Mouse (Mus musculus) brain, adult 2 months (tissue): ENCODE measurements around the gene Slc25a47.

Experiments
- DNase-seq: peaks from one replicate; pipeline ENCODE4 v3.0.0; 2011; ENCODE audit warnings: low read depth, low spot score

The Slc25a47 gene

DNA sequence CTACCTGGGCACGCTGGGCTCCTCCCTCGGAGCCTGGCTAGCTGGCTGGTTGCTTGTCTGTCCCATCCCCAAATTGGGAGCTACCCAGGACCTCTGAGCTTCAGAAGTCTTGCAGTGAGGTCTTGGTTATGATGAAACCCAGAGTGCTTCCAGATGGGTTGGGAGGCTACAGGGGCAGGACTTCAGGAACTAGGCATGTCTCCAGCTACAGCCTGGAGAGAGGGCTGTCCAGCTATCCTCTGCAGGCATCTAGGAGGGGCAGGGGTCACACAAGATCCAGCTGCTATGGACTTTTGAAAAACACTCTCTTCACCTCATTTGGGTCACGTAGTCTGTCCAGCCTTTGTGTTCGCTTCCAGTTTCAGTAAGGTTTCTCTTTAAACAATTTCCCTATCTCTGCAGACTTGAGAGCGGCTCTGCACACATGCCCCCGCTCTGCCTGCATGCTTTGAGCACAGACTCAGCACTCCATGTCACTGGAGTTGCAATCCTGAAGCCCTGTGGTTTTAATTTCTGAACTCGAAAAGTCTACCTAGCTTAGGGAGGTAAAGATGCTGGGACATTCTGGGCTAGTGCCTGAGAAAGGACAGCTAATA is 21.8 kb downstream of the Slc25a47 start:
- DNase-seq: no peak

DNA sequence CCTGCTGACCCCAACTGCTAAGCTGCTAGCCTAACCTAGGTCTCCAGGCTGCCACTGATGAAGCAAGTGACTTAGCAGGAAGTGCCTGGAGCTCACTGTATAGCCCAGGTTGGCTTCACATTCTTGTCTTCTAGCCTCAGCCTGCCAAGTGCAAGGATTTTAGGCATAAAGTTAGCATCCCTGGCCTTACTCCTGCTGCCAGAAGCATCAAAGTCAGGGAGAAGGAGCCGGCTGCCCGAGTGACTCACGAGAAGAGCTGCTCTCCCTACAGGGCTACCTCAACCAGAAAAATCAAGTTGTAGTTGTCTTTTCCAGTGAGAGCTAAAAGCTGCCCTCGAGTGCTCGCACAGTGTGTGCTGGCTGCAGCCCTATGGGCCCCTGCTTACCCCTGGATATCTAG is 22.6 kb downstream of the Slc25a47 start:
- DNase-seq: no peak

DNA sequence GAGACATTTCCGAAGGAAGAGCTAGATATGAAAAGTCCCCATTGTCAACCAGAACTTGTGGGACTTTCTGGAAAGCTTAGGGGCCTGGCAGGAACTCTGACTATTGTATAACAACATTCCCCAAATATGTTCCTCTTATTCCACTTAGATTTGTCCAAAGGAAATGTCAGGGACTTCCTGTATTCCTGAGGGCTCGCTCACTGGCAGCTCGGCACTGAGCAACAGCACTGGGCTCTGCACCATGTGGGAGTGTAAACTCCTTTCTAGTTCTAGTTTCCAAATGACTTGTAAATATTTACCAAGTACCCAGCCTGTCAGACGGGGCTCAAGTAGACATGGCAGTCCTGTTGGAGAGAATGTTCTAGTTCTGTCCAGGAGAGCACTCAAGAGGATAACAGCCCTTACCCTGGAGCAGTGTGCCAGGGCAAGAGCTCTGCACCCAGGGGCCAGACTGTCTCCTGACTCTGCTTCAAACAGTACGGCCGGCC is 29.2 kb downstream of the Slc25a47 start:
- DNase-seq: no peak

DNA sequence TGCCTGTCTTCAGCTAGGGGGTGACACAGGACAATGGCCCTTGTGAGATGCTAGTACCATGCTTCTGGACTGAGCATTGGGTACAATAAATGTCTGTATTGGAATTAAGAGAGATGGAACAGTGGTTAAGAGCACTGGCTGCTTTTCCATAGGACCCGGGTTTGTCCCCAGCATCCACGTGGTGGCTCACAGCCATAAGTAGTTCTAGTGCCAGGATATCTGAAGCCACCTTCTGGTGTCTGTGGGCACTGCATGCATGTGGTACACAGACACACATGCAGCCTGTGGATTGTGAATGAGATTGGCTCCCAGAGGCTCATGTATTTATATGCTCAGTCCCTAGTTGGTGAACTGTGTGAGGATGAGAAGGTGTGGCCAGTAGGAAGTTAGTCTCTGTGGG is 33.7 kb downstream of the Slc25a47 start:
- DNase-seq: peak; percentile 24

DNA sequence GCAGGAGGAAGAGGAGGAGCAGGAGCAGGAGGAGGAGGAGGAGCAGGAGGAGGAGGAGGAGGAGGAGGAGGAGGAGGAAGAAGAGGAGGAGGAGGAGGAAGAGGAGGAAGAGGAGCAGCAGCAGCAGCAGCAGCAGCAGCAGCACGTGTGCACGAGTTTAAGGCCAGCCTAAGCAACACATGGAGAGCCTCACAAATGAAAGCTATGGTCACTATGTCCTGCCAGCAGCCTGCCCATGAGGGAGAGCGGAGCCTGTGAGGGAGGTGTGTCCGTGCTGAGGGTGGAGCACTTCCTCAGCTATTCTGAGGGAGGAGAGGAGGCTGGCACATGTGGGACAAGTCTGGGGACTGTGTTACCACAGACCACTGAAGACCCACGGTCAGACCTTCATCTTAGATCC is 37.3 kb downstream of the Slc25a47 start:
- no peak for DNase-seq

DNA sequence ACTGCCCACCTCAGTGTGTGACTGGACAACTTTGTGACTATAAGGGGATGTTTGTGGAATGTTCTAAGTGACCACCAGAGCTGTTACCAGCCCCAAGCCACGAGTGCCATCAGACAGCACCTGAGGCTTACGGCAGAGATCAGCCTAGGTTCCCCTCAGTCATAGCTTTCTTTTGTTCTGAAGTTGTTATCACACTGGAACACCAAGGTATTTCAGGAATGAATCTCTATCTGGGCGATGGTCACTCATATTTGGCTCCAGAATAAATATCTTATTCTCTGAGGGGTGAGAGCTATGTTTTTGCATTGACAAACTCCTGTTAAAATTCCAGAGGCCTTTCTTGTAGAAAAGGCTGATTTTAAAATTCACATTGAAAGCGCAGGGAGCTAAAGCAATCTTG is 43.3 kb downstream of the Slc25a47 start:
- DNase-seq: no peak

DNA sequence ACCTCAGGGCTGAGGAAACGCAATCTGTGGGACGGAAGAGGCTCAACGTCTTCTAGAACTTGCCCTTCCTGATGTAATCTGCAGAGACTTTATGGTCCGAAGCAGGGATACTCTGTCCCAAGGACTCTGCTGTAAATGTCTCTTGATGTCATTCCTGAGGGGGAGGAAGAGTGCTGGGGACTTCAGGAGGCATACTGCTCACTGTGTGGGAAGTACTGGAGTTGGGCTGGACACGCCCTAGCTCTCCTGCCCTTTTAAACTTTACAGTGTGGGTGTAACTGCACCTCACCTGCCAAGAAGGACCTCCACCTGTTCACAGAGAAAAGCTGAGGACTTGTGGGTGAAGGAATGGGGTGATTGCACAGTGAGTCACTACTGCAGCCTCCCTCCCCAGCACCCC is 44.8 kb downstream of the Slc25a47 start:
- no peak for DNase-seq

DNA sequence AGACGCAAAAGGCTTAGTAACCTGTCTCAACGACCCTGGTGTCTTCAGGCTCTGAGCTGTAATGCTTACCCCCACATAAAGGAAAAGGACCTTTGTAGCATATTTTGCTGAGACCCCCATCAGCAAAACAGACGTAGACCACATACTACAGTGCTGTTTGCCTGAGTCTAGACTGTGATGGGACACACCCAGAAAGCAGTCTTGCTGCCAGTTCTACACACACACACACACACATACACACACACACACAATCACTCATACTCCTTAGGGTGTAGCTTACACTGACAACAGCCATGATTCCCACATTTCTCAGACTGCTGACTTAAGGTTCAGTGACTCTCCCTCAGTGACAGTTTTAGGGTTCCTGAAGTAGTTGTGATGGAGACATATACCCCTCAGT is 45.3 kb downstream of the Slc25a47 start:
- DNase-seq: no peak

DNA sequence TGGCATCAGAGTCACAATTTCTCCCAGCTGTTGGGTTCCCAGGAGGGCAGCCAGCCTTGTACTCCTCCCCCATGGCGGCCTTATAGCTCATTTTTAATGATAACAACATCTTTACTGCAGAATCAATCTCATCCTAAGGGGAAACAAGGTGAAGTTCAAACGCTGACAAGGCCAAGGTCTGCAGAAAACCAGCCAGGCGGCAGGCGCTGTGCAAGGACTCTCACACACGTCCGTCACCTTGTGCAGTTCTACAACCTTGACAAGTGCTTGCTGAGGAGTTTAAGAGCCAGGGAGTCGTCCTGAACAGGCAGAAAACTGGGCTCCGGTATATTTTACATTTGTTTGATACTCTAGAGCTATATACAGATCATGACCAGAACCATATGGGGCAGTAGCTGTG is 46.9 kb downstream of the Slc25a47 start:
- DNase-seq: no peak

DNA sequence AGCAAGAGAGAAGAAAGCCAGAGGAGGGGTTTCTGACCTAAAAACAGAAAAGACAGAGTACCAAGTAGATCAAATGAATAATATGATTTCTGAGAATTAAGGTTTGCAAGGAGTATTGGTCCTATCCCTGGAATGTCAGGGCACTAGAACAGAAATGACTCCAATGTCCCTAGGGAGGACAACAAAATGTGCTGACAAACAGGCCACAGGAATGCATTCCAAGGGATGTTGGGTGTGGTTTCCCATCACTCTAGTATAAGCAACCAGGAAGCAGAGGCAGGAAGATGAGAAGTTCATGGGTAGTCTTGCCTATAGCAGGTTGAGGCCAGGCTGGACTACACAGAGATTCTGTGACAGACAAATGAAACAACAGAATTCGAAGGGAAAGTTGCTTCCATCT is 50.1 kb downstream of the Slc25a47 start:
- no peak for DNase-seq

DNA sequence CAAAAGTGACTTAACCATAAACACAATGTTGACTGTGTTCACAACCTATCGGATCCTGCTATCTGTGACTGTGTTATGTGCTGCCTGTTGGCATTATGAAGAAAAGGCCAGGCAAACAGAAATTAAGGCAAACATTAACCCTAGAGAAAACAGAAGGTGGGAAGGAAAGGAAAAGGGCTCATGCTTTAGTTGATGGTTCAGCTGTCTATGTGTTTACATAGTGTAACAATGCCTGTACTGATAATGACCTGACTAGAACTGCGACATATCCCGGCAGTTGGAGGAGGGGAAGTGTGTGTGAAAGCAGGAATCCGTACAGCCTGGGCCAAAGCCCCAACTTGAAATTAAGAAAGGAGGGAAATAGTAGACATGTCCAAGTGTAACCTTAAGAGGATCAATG is 51.2 kb downstream of the Slc25a47 start:
- DNase-seq: no peak

DNA sequence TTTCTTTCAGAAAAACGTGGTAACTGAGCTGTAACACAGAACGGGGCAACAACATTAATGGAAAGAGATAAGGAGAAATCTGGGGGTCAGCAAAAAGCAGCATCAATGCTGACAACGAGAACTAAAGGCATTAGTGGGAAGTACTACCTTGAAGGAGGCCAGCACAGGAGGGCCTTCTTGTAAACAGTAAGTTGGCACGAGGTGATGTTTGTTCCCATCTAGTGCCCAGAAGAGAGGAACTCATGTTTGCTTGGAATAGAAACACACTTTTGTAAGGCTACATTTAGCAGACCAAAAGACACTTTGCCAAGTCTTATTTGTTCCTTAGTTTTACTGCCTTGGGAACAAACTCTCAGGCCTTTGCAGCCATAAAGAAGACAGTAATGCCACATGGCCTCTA is 52.8 kb downstream of the Slc25a47 start:
- no peak for DNase-seq

DNA sequence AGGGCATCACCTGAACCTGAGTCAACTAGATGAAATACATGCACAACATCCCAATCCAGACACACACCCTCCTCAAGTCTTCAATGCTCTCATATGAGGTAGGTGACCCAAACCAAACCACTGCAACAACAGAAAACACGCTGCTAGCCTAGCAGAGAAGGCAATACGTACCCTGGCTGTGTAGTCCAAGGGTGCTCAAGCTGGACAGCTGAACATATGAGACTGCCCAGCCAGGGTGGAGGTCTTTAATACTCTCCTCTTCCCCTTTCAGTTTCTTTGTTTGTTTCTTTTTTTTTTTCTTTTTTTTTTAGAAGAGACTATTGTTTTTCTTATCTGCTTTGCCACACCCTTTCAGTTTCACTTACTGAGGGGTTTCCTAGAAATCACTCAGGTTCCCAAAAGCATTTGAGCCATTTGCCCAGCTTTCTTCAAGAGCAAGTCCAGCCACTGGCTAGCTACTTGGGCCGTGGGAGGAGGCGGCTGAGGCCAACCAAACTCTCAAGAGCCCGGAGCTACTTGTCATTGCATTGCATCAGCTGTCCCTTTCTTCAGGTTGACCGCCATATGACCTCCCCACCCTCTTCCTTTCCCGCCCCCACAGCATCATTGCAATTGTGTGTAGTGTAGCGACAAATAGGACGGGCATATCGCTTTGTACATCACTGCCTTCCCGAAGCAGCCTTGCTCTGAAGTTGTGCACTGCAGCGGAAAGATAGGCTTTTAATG is 57.3 kb downstream of the Slc25a47 start, which contains the start of gene Wdr25:
Gene Wdr25 (plus strand): TSS at position 643 of the 726 bp plus-strand sequence.
- DNase-seq: no peak

DNA sequence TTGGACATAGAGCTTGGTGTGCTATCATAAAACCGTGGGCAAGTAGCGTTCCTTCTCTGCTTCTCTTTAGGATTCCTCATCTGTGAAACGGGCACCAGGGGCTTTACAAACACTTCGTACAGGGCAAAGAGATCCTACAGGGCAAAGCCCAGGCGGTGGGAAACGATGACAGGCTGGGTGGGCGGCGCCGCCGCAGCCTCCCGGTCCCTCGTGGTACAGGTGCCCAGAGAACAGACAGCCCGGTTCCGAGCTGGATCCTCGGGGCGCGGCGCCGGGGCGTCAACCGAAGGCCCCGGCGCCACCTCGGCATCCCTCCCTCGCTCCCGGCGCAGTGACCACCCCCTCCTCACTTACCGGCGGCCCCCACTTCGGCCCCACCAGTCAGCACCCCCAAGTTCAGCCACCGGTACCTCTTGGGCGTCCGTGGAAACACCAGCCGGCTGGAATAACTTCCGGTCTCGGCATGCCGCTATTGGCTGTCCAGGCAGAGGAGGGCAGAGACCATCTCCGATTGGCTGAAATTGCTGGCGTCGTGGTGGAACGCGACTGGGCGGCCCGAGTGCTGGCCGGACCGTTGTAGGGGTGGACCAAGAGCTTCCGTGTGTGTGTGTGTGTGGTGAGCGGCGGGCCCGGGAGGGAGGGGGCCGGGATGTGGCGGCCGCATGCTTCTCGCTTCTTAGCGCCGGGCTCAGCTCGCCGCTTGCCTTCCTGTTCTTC is 58.0 kb downstream of the Slc25a47 start, which contains the start of gene Wars:
Gene Wars (minus strand): TSS at position 460 of the 717 bp plus-strand sequence.
- peak; percentile 99 for DNase-seq

DNA sequence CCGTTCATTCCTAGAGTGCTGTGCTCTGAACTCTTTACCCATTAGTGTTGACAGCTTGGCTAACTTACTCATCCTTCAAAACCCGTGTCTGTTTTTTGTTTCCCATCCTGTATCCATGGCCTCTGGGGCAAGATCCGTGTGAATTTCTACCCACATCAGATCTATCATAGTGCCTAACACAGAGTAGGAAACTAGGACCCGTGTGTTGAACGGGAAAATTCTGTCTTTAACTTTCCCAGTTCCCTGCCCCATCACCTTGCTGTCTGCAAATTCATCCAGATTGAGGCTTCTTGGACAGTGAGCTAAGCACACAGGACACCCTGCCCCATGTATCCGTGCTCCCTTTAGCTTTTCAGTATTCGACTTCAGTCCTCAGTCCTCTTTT is 58.6 kb downstream of the Slc25a47 start:
- no peak for DNase-seq

DNA sequence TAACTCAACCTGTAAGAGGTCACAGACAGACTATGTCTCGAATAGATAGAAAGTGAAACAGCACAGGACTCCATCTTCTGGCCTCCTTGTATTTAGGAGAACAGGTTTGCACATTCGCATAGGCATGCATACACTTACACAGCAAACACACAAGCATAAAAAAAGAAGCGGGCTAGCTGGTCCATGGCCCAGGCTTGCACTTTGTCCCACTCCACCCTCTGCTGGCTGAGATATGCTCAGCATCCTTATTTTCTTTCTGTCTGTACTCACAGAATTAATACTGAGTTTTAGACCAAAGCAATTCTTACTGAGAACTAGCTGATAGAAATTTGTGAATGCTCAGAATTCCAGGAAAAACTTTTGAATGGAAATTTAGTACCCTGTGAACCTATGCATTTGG is 60.2 kb downstream of the Slc25a47 start:
- no peak for DNase-seq

DNA sequence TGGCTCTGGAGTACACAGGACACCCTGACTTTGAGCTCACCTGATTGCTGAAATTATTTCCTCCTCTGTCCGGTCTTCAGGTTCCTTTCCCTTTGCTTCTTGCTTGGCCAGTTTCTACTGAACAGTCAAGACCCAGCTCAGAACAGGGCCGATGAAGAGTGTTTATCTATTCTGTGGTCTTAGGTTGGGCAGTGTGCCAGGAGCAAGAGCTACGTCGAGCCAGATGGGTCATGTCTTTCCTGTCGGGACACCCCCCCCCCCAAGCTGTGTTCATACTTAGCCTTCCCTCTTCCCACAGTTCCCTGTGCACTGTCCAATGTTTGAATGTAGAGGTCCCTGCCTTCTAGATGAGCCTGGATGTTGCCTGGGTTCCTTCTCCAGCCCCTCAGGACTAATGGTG is 65.5 kb downstream of the Slc25a47 start:
- DNase-seq: no peak

DNA sequence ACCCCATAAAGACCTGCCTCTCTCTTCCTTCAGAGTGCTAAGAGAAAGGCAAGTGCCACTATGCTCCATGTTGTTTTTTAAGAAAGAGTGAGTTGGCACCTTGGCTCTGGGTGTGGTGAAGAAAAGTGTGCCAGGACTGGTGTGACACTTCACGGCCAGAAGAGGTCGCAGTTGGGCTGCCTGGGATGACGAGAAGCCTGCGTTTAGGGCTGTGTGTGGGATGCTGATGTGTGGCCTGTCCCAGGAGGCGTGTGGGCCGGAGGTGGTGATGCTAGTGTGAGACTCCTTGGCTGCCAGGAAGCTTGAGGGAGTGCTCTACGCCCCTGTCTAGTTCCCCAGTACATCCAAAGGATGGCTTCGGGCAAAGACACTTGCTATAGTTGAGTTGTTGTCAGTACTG is 67.1 kb downstream of the Slc25a47 start:
- peak; percentile 89 for DNase-seq

DNA sequence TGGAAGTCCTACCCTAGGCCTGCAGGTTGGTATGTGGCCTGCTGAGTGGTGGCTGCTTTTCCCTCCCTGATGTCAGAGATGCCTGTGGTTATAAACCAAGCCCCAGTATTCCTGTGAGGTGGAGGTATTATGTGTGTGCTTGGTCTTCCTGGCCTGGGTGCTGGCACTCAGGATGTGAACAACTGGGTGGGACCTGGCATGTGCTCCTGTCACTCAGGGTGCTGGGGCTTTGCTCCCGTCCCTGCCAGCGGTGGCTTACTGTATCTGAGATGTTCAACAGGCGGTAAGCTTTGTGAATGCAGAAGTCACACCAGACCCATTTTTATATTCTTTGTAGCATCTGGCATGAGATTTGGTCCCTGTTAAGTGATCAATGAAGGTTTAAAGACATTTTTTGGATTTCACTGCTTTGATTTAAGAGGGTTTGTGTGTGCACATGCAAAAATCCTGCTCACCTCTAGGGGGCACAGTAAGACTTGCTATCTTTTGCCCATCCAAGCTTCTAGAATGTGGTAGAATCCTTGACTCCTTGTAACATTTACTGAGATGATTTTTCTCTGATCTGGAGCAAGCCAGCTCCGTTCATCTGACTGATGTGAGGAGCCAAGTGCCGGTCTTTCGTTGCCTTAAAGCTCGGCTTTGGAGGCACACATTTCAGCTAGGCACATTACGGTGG is 67.9 kb downstream of the Slc25a47 start:
- peak; percentile 94 for DNase-seq

DNA sequence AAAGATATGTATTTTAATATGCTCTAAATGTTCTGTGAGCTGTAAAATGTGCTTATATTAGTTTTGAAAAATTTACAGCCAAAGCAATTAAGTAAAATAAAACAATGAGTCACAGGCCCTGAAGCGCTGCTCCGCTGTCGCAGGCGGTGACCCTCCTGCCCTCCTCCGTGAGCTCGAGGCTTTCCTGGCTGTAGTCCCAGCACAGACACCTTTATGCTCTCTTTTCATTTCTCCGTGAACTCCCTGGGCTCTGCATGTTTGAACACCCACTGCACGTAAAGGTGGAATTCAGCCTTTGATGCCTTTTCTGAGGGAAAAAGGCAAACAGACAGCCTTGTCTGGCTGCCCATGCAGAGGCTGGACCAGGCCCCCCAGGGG is 68.4 kb downstream of the Slc25a47 start:
- no peak for DNase-seq

DNA sequence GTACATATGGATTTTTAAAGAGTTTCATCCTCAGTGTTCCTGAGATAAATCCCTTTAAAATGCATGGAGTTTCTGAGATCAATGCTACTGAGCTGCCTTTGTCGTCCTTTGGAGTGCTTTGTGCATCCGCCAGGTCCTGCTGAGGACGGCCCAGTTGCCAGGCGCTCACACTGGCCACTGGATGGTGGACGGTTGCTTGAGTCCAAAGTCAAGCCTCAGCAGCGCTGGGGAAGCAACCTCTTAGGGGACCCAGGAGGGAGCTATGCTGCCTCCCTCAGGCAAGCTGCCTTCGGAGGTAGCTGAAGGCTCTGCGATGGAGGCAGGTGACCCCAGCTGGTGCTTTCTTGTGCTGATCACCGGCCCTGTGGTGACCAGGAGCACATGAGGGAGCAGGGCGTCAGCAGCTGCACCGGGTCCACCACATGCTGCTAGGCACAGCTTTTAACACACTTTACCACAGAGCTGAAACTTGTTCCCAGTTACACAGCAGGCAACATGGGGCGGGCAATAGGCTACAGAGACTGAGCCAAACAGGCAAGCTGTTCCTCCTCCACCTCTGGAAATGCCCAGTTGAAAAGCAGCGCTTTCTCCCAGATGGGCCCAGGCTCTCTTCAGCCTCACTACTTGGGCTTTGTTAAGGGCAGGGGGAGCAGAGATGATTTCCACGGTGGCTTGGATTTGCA is 69.9 kb downstream of the Slc25a47 start:
- no peak for DNase-seq

DNA sequence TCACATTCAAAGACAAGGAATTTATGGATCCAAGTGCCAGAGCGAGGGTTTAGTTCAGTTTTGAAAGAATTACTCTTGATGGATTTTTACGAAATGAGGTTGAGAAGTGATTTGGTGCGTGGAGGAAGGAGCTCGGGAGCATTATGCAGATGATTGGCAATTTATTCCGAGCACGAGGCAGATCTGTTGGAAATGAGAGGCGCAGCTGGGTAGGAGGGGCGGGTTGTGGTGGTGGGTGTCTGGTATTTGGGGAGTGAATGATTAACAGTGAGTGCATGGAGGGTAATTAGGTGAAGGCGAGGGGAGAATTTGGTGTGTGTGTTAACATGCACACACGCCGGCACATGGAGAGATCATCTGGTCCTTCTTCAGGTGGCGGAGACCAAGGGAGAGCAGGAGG is 70.6 kb downstream of the Slc25a47 start:
- DNase-seq: no peak
